Mouse (Mus musculus) stomach, embryonic 14.5 days (tissue): ENCODE measurements around the gene Klf9. TPM values are rescaled to one million over a fixed set of nuclear protein-coding genes. Genes with fewer than 3 reads are reported as not detected.

ENCODE experiments used
- ATAC-seq: fragments of 200-750 bp; cut with Nextera tagmentation; 2 replicates; pipeline ENCODE4 v1.8.0; 2017; ENCODE audit warnings: low read depth, moderate TSS enrichment; ENCODE audit not compliant: insufficient number of reproducible peaks, insufficient read depth, low FRiP score
- H3K27ac ChIP-seq: fragments of 300-500 bp; sonication (generic); 2 replicates; pipeline ENCODE4 v1.5.1; 2014; ENCODE audit warnings: mild to moderate bottlenecking, low read length, moderate library complexity, mixed read lengths
- H3K27me3 ChIP-seq: fragments of 300-500 bp; sonication (generic); 2 replicates; pipeline ENCODE4 v1.6.1; 2014; ENCODE audit warnings: low read length, control low read depth, mixed read lengths; ENCODE audit not compliant: control insufficient read depth, insufficient read depth
- H3K36me3 ChIP-seq: fragments of 300-500 bp; sonication (generic); 2 replicates; pipeline ENCODE4 v1.6.1; 2014; ENCODE audit warnings: mild to moderate bottlenecking, control low read depth, low read length, moderate library complexity, mixed read lengths; ENCODE audit not compliant: control insufficient read depth, insufficient read depth
- H3K4me1 ChIP-seq: fragments of 300-500 bp; sonication (generic); 2 replicates; pipeline ENCODE4 v1.6.1; 2014; ENCODE audit warnings: low read length, control low read depth, mixed read lengths; ENCODE audit not compliant: control insufficient read depth, insufficient read depth
- H3K4me2 ChIP-seq: fragments of 300-500 bp; sonication (generic); replicated peaks from 2 replicates; pipeline ENCODE4 v1.6.1; 2014; ENCODE audit warnings: low read depth, low read length, control low read depth
- H3K4me3 ChIP-seq: fragments of 300-500 bp; sonication (generic); 2 replicates; pipeline ENCODE4 v1.5.1; 2014; ENCODE audit warnings: low read depth, low read length, control low read depth
- H3K9ac ChIP-seq: fragments of 300-500 bp; sonication (generic); replicated peaks from 2 replicates; pipeline ENCODE4 v1.6.1; 2014; ENCODE audit warnings: low read depth, mild to moderate bottlenecking, control low read depth, low read length, moderate library complexity, mixed read lengths
- H3K9me3 ChIP-seq: fragments of 300-500 bp; sonication (generic); 2 replicates; pipeline ENCODE4 v1.6.1; 2016; ENCODE audit warnings: low read depth, low read length, control low read depth; ENCODE audit not compliant: control insufficient read depth
- WGBS: fragments of 180-500 bp; shearing (Covaris S2); extraction: QIAGEN DNeasy Blood & Tissue Kit; methylation state at CpG from one replicate; pipeline ENCODE4 v1.1.7; 2014; 5-methylcytosine and 5-hydroxymethylcytosine counted together
- polyA plus RNA-seq: library from polyadenylated mRNA; unstranded; fragments of >200 nt; fragmentation: Nextera tagmentation; extraction: Ambion mirVana; gene quantifications from 2 replicates; pipeline ENCODE4 v1.2.1, GENCODE M21; 2014

Gene Klf9
- polyA plus RNA-seq, 1 experiment from 2014 or later, result 3.8 TPM

DNA sequence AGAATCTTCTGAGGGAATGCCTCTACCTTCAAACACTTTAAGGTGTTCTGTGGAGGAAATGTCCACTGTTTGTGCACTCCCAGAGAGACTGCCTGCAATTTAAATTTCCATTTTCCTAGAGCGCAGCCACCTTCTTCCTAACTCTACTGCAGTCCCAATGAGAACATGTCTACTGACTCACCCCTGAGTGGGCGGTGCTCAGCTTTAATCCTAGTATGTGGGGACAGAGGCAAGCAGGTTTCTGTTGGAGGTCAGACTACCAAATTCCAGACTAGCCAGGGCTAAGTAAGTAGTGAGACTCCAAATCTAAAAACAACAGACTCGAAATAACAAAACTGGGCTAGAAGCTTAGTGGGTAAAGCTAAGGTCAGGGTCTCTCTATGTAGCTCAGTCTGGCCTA, 37.5 kb downstream of the Klf9 start:
- Histone ChIP-seq H3K4me1 (no peaks in the 10 kb centered on the region), H3K4me2 (no peak overlapping the region), H3K27me3 (no peaks in the 10 kb centered on the region), H3K36me3 (no peaks in the 10 kb centered on the region), H3K9me3 (no peaks in the 10 kb centered on the region), H3K27ac (no peak overlapping the region), H3K9ac (no peak overlapping the region), H3K4me3 (no peak overlapping the region)
- ATAC-seq, result no peak
- 89% methylated on average over 3 of the region's 3 CpGs for WGBS

DNA sequence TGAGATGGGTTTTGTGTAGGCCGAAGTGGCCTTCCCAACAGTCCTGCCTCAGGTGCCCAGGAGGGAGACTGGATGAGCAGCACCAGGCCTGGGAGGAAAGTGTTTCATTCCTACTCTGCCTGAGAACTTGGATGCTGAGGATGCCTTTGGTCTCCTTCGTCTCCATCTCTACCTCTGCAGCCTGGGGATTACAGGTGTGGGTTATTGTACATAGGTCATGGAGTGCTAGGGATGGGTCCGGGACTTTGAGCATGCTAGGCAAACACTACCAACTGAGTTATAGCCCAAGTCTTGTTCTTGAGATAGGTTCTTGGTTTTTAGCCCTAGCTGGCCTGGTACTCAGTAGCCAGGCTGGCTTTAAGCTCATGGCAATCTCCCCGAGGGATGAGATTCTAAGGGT, 42.5 kb downstream of the Klf9 start:
- Histone ChIP-seq H3K4me3 (no peak overlapping the region), H3K36me3 (no peaks in the 10 kb centered on the region; the same call in 1 of the 2 replicates), H3K27ac (no peak overlapping the region), H3K9me3 (no peaks in the 10 kb centered on the region), H3K27me3 (no peaks in the 10 kb centered on the region), H3K4me2 (no peak overlapping the region), H3K4me1 (no peaks in the 10 kb centered on the region), H3K9ac (no peak overlapping the region)
- ATAC-seq, result no peak
- 91% methylated on average over 4 of the region's 4 CpGs for WGBS

DNA sequence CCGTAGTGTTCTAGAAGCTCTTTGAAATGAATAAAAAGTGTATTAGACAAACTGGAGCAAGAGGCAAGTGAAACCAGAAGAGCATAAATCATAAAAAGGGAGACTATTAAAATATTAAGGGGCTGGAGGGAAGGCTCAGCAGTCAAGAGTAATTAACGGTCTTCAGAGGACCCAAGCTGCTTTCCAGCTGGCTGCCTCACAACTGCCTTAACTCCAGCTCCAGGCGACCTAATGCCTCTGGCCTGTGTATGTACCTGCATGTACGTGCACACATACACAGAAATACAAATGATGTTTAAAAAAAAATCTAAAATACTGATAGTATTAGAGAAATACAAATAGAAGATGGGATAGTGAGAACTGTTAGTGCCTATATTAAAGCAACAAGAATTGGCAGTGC, 43.0 kb downstream of the Klf9 start:
- Histone ChIP-seq H3K4me1 (no peaks in the 10 kb centered on the region), H3K9me3 (no peaks in the 10 kb centered on the region), H3K9ac (no peak overlapping the region), H3K4me2 (no peak overlapping the region), H3K27ac (no peak overlapping the region), H3K27me3 (no peaks in the 10 kb centered on the region), H3K4me3 (no peak overlapping the region), H3K36me3 (no peaks in the 10 kb centered on the region; the same call in 1 of the 2 replicates)
- 67% methylated on average over 4 of the region's 4 CpGs for WGBS
- ATAC-seq, result no peak

DNA sequence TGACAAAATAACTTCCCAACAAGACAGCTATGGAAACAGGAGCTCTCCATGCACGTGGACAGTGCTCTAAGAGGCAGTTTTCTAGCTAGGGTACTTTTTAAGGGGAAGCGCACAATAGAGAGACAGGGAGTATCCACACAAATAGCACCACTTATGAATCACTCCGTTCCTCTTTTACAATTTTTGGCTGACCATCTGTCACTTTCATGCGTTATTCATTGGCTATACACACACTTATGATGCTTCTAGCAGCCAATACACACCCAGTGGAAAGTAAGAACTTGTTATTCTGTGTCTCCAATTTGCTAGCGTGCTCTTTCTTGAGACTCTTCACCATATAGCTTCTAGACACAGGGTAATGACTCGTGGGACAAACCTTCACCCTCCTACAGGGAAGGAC, 46.7 kb downstream of the Klf9 start:
- no peaks in the 10 kb centered on the region for H3K9me3 ChIP-seq
- no peak for ATAC-seq

GRCm38 (mm10) chr19:23188986-23189385, 48.0 kb downstream of the Klf9 start:
- Histone ChIP-seq H3K27ac (no peak overlapping the region), H3K4me3 (no peak overlapping the region), H3K9me3 (no peaks in the 10 kb centered on the region), H3K36me3 (no peaks in the 10 kb centered on the region; the same call in 1 of the 2 replicates), H3K27me3 (no peaks in the 10 kb centered on the region), H3K4me2 (no peak overlapping the region), H3K4me1 (no peaks in the 10 kb centered on the region), H3K9ac (no peak overlapping the region)
- WGBS, result 93% methylated on average over 7 of the region's 7 CpGs
- no peak for ATAC-seq

More for the DNA sequence above, 46.7 kb downstream of the Klf9 start:
- no peak overlapping the region for H3K9ac ChIP-seq
- no peak overlapping the region for H3K4me3 ChIP-seq
- no peaks in the 10 kb centered on the region; the same call in 1 of the 2 replicates for H3K36me3 ChIP-seq
- H3K4me2 ChIP-seq, result no peak overlapping the region
- H3K27ac ChIP-seq, result no peak overlapping the region
- 86% methylated on average over 6 of the region's 6 CpGs for WGBS
- no peaks in the 10 kb centered on the region for H3K27me3 ChIP-seq
- H3K4me1 ChIP-seq, result no peaks in the 10 kb centered on the region

- Histone ChIP-seq H3K4me3 (no peak overlapping the region), H3K9me3 (no peaks in the 10 kb centered on the region), H3K27me3 (no peaks in the 10 kb centered on the region), H3K9ac (no peak overlapping the region), H3K4me1 (no peaks in the 10 kb centered on the region), H3K36me3 (no peaks in the 10 kb centered on the region; the same call in 1 of the 2 replicates), H3K4me2 (no peak overlapping the region), H3K27ac (no peak overlapping the region)
- 90% methylated on average over 1 of the region's 1 CpGs for WGBS
- no peak for ATAC-seq
These were observed 48.7 kb downstream of the Klf9 start for GRCm38 (mm10) chr19:23189744-23190143.

- H3K4me1 ChIP-seq, result no peaks in the 10 kb centered on the region
- no peak for ATAC-seq
- WGBS, result 95% methylated on average over 6 of the region's 6 CpGs
These were observed 50.5 kb downstream of the Klf9 start for GRCm38 (mm10) chr19:23191486-23191885.

DNA sequence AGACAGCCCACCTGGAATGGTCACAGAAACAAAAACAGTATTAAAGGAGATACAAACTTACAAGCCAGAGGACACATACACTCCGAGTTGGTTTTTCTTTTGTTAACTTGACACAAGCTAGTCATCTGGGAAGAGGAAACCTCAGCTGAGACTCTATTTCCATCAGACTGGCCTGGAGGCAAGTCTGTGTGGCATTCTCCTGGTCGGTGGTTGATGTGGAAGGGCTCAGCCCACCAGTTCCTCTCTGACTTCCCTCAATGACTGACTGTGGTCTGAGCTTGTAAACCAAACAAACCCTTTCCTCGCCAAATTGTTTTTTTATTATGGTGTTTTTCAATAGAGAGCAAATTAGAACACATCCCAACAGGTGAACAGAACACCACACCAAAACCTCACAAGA, 52.0 kb downstream of the Klf9 start:
- Histone ChIP-seq H3K27me3 (no peaks in the 10 kb centered on the region), H3K4me3 (no peak overlapping the region), H3K4me2 (no peak overlapping the region), H3K27ac (no peak overlapping the region), H3K9ac (no peak overlapping the region), H3K4me1 (no peaks in the 10 kb centered on the region), H3K9me3 (no peaks in the 10 kb centered on the region), H3K36me3 (no peaks in the 10 kb centered on the region; the same call in 1 of the 2 replicates)
- no peak for ATAC-seq
- 85% methylated on average over 3 of the region's 3 CpGs for WGBS

More at GRCm38 (mm10) chr19:23191486-23191885, 50.5 kb downstream of the Klf9 start:
- Histone ChIP-seq H3K4me3 (no peak overlapping the region), H3K9me3 (no peaks in the 10 kb centered on the region), H3K27me3 (no peaks in the 10 kb centered on the region), H3K4me2 (no peak overlapping the region), H3K9ac (no peak overlapping the region), H3K36me3 (no peaks in the 10 kb centered on the region; the same call in 1 of the 2 replicates), H3K27ac (no peak overlapping the region)

DNA sequence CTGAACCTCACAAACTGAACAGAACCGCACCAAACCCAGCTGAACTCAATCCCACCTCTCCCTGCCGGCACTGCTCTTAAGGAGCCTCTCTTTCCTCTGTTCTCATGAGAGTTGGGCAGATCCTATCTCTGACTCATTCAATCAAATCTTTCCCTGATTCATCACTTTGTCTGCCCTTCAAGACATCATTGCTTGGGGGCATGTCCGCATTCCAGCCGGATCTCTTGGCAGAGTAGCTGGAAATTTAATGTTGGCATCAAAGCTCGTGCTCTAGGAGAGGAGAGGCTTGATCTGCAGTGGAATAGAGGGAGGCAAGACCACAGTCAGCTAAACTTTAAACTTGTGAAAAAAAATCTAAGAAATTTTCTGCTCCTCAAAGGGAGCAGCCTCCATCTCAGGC, 61.1 kb downstream of the Klf9 start:
- H3K4me1 ChIP-seq, result no peaks in the 10 kb centered on the region
- no peak overlapping the region for H3K4me2 ChIP-seq
- no peak for ATAC-seq
- no peaks in the 10 kb centered on the region for H3K27me3 ChIP-seq
- H3K27ac ChIP-seq, result no peak overlapping the region
- no peak overlapping the region for H3K9ac ChIP-seq
- no peak overlapping the region for H3K4me3 ChIP-seq
- WGBS, result 98% methylated on average over 5 of the region's 5 CpGs
- peaks cover 20% of the 10 kb centered on the region for H3K36me3 ChIP-seq
- H3K9me3 ChIP-seq, result 0 out of 2 replicates have a peak, but pooled peaks cover 3% of the 10 kb centered on the region
